Mouse (Mus musculus): ENCODE measurements around the gene Foxj1. TPM values are rescaled to one million over a fixed set of nuclear protein-coding genes. Genes with fewer than 3 reads are reported as not detected.

The Foxj1 gene
- polyA plus RNA-seq, 1 experiment from 2014 or later: 0.17 TPM

DNA sequence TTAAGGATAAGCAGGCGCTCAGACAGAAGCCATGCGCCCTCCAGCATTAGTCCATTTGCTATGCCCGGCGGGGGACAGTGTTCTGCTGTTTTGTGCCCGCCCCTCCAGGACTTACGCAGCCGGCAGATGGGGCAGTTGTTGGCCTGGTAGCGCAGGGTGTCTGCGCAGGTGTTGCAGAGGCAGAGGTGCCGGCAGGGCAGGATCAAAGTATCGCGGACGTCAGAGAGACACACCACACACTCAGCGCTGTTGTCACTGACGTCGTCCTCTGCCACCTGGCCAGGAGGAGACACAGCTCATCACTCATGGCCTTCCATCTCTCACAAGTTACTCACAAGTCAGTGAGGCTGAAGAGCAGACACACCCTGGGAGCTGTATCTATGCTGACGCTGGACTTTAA lies 19.3 kb upstream of the Foxj1 start:
- Histone ChIP-seq H3K27ac (ENCODE audit: low read length) (no peak overlapping the region), H3K9ac (replicated peaks; ENCODE audit: low read depth, low read length) (no peak overlapping the region), H3K36me3 (ENCODE audit: control insufficient read depth, insufficient read depth, low read length) (peaks cover 15% of the 10 kb centered on the region), H3K4me2 (replicated peaks; ENCODE audit: low read depth, low read length) (no peak overlapping the region), H3K4me1 (ENCODE audit: control insufficient read depth, insufficient read depth, low read length) (no peaks in the 10 kb centered on the region), H3K27me3 (ENCODE audit: control insufficient read depth, insufficient read depth, low read length) (no peaks in the 10 kb centered on the region), H3K4me3 (ENCODE audit: low read depth, low read length) (no peak overlapping the region), H3K9me3 (ENCODE audit: control insufficient read depth, low read depth, low read length) (no peaks in the 10 kb centered on the region)
- WGBS: 55% methylated on average over 17 of the region's 17 CpGs
- no peak for ATAC-seq (ENCODE audit: insufficient number of reproducible peaks, insufficient read depth, low FRiP score, low read depth)

DNA sequence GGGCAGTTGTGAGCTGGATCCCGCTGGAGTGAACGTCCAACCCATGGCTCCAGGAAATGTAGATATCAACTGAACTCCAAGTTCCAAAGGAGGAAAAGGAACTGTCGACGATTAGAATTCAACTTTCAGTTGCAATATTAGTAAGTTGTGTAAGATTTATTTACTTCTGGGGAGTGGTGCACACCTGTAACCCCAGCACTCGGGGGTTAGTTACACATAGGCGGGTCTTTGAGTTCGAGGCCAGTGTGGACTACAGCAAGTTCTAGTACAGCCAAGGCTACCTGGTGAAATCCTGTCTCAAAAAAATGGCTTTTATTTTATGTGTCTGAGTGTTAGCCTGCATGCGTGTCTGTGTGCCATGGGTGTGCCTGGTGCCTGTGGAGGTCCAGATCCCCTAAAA lies 18.3 kb upstream of the Foxj1 start:
- Histone ChIP-seq H3K4me2 (replicated peaks; ENCODE audit: low read depth, low read length) (no peak overlapping the region), H3K4me1 (ENCODE audit: control insufficient read depth, insufficient read depth, low read length) (no peaks in the 10 kb centered on the region), H3K9me3 (ENCODE audit: control insufficient read depth, low read depth, low read length) (no peaks in the 10 kb centered on the region), H3K9ac (replicated peaks; ENCODE audit: low read depth, low read length) (no peak overlapping the region), H3K36me3 (ENCODE audit: control insufficient read depth, insufficient read depth, low read length) (peaks cover 15% of the 10 kb centered on the region), H3K4me3 (ENCODE audit: low read depth, low read length) (no peak overlapping the region), H3K27me3 (ENCODE audit: control insufficient read depth, insufficient read depth, low read length) (no peaks in the 10 kb centered on the region), H3K27ac (ENCODE audit: low read length) (no peak overlapping the region)
- WGBS: 75% methylated on average over 8 of the region's 8 CpGs
- no peak for ATAC-seq (ENCODE audit: insufficient number of reproducible peaks, insufficient read depth, low FRiP score, low read depth)

DNA sequence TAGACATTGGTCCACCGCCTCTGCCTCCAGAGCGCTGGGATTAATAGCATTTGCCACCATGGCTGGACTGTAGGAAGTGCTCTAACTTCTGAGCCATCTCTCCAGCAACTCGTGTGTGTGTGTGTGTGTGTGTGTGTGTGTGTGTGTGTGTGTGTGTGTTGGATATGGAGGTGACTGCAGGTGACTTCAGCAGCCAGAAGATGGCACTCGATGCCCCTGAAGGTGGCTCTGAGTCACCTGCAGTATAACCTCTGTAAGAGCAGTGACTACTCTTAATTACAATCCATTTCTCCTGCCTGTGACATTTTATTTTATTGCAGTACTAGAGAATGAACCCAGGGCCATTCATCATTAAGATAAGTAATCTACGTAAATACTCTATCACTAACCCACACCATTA lies 16.1 kb upstream of the Foxj1 start:
- 90% methylated on average over 5 of the region's 5 CpGs for WGBS
- Histone ChIP-seq H3K9ac (replicated peaks; ENCODE audit: low read depth, low read length) (no peak overlapping the region), H3K9me3 (ENCODE audit: control insufficient read depth, low read depth, low read length) (no peaks in the 10 kb centered on the region), H3K4me1 (ENCODE audit: control insufficient read depth, insufficient read depth, low read length) (no peaks in the 10 kb centered on the region), H3K36me3 (ENCODE audit: control insufficient read depth, insufficient read depth, low read length) (peaks cover 22% of the 10 kb centered on the region), H3K27ac (ENCODE audit: low read length) (no peak overlapping the region), H3K4me3 (ENCODE audit: low read depth, low read length) (no peak overlapping the region), H3K27me3 (ENCODE audit: control insufficient read depth, insufficient read depth, low read length) (no peaks in the 10 kb centered on the region), H3K4me2 (replicated peaks; ENCODE audit: low read depth, low read length) (no peak overlapping the region)
- no peak for ATAC-seq (ENCODE audit: insufficient number of reproducible peaks, insufficient read depth, low FRiP score, low read depth)

GRCm38 (mm10) chr11:116347955-116348354 lies 12.8 kb upstream of the Foxj1 start:
- peaks cover 15% of the 10 kb centered on the region; the same call in 1 of the 2 replicates for H3K36me3 ChIP-seq (ENCODE audit: control insufficient read depth, insufficient read depth, low read length)
- WGBS: 68% methylated on average over 5 of the region's 5 CpGs
- no peaks in the 10 kb centered on the region for H3K27me3 ChIP-seq (ENCODE audit: control insufficient read depth, insufficient read depth, low read length)
- H3K27ac ChIP-seq (ENCODE audit: low read length): no peak overlapping the region
- no peak for ATAC-seq (ENCODE audit: insufficient number of reproducible peaks, insufficient read depth, low FRiP score, low read depth)
- H3K4me2 ChIP-seq (replicated peaks; ENCODE audit: low read depth, low read length): no peak overlapping the region
- H3K4me1 ChIP-seq (ENCODE audit: control insufficient read depth, insufficient read depth, low read length): no peaks in the 10 kb centered on the region
- no peak overlapping the region for H3K9ac ChIP-seq (replicated peaks; ENCODE audit: low read depth, low read length)
- no peak overlapping the region for H3K4me3 ChIP-seq (ENCODE audit: low read depth, low read length)
- no peaks in the 10 kb centered on the region for H3K9me3 ChIP-seq (ENCODE audit: control insufficient read depth, low read depth, low read length)

DNA sequence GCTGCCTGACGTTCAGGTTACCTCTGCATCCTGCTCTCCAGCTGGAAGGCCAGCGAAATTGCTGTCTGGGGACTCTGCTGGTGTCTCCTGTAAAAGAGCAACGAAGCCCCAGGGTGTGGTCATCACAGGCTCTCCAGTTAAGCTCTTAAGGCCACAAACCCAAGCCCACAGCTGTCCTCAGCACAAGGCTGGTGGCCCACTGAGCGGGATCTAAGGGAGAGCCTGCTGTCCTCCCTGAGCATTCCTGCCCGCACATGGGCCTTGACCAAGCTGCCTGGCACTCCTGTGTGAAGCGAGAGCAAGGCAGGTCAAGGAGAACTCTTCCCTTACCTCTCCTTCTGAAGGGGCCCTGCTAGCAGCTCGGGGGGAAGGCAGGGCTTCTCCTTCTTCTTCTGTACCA lies 11.8 kb upstream of the Foxj1 start:
- Histone ChIP-seq H3K4me1 (ENCODE audit: control insufficient read depth, insufficient read depth, low read length) (no peaks in the 10 kb centered on the region), H3K36me3 (ENCODE audit: control insufficient read depth, insufficient read depth, low read length) (peaks cover 15% of the 10 kb centered on the region; the same call in 1 of the 2 replicates), H3K27ac (ENCODE audit: low read length) (no peak overlapping the region), H3K9me3 (ENCODE audit: control insufficient read depth, low read depth, low read length) (no peaks in the 10 kb centered on the region), H3K27me3 (ENCODE audit: control insufficient read depth, insufficient read depth, low read length) (no peaks in the 10 kb centered on the region), H3K4me2 (replicated peaks; ENCODE audit: low read depth, low read length) (no peak overlapping the region), H3K4me3 (ENCODE audit: low read depth, low read length) (no peak overlapping the region), H3K9ac (replicated peaks; ENCODE audit: low read depth, low read length) (no peak overlapping the region)
- 77% methylated on average over 7 of the region's 7 CpGs for WGBS
- no peak for ATAC-seq (ENCODE audit: insufficient number of reproducible peaks, insufficient read depth, low FRiP score, low read depth)

GRCm38 (mm10) chr11:116342069-116342791 lies 7.0 kb upstream of the Foxj1 start:
- Histone ChIP-seq H3K4me2 (replicated peaks; ENCODE audit: low read depth, low read length) (no peak overlapping the region), H3K4me1 (ENCODE audit: control insufficient read depth, insufficient read depth, low read length) (no peaks in the 10 kb centered on the region), H3K9ac (replicated peaks; ENCODE audit: low read depth, low read length) (no peak overlapping the region), H3K27ac (ENCODE audit: low read length) (no peak overlapping the region), H3K36me3 (ENCODE audit: control insufficient read depth, insufficient read depth, low read length) (peaks cover 8% of the 10 kb centered on the region; the same call in 1 of the 2 replicates), H3K9me3 (ENCODE audit: control insufficient read depth, low read depth, low read length) (no peaks in the 10 kb centered on the region), H3K27me3 (ENCODE audit: control insufficient read depth, insufficient read depth, low read length) (no peaks in the 10 kb centered on the region), H3K4me3 (ENCODE audit: low read depth, low read length) (no peak overlapping the region)
- WGBS: 63% methylated on average over 25 of the region's 25 CpGs
- no peak for ATAC-seq (ENCODE audit: insufficient number of reproducible peaks, insufficient read depth, low FRiP score, low read depth)

DNA sequence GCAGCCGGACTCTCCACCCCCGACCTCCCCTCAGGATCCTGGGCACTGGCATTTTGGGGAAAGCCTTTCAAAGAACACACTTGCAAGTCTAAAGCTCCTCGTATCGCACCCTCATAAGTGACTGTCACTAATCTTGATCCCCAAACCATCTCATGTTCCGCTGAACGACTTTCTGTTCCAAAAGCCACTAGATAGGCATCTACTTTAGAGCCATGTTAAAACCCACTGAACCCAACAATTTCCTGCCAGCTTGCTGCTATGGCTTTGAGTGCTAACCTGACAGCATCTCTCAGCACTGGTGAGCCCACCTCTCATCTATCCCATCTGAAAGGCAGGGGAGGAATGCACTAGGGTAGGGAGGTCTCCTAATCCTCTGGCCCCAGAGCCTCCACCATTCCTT lies 2.3 kb upstream of the Foxj1 start:
- WGBS: 83% methylated on average over 6 of the region's 6 CpGs
- Histone ChIP-seq H3K9ac (replicated peaks; ENCODE audit: low read depth, low read length) (no peak overlapping the region), H3K4me1 (ENCODE audit: control insufficient read depth, insufficient read depth, low read length) (peaks cover 21% of the 10 kb centered on the region), H3K36me3 (ENCODE audit: control insufficient read depth, insufficient read depth, low read length) (no peaks in the 10 kb centered on the region; the same call in 1 of the 2 replicates), H3K4me3 (ENCODE audit: low read depth, low read length) (no peak overlapping the region), H3K9me3 (ENCODE audit: control insufficient read depth, low read depth, low read length) (no peaks in the 10 kb centered on the region), H3K27me3 (ENCODE audit: control insufficient read depth, insufficient read depth, low read length) (peaks cover 18% of the 10 kb centered on the region), H3K4me2 (replicated peaks; ENCODE audit: low read depth, low read length) (no peak overlapping the region), H3K27ac (ENCODE audit: low read length) (no peak overlapping the region)
- ATAC-seq (ENCODE audit: insufficient number of reproducible peaks, insufficient read depth, low FRiP score, low read depth): no peak

DNA sequence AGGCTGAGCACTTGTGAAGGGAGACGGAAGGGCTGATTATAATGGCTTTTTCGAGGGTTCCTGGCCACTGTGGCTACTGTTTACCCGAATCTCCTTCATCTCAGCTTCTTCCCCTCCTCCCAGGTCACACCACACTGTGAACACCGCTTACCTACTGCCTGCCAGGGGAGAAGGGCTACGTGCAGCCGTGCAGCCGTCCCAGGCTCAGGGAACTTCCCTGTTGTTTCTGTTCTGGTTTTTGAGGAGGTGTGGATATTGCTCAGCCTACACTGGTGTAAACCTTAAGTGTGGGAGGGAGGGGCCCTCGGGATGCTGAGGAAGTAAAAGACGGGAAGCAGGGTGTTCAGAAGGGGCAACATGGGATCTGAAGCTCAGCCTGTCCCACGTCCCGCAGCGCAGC lies 1.8 kb upstream of the Foxj1 start:
- no peaks in the 10 kb centered on the region for H3K9me3 ChIP-seq (ENCODE audit: control insufficient read depth, low read depth, low read length)
- H3K4me1 ChIP-seq (ENCODE audit: control insufficient read depth, insufficient read depth, low read length): peaks cover 26% of the 10 kb centered on the region
- no peaks in the 10 kb centered on the region for H3K36me3 ChIP-seq (ENCODE audit: control insufficient read depth, insufficient read depth, low read length)
- no peak overlapping the region for H3K4me2 ChIP-seq (replicated peaks; ENCODE audit: low read depth, low read length)
- ATAC-seq (ENCODE audit: insufficient number of reproducible peaks, insufficient read depth, low FRiP score, low read depth): no peak
- 32% methylated on average over 12 of the region's 12 CpGs for WGBS
- peaks cover 18% of the 10 kb centered on the region for H3K27me3 ChIP-seq (ENCODE audit: control insufficient read depth, insufficient read depth, low read length)
- H3K27ac ChIP-seq (ENCODE audit: low read length): no peak overlapping the region
- no peak overlapping the region for H3K9ac ChIP-seq (replicated peaks; ENCODE audit: low read depth, low read length)
- H3K4me3 ChIP-seq (ENCODE audit: low read depth, low read length): no peak overlapping the region

DNA sequence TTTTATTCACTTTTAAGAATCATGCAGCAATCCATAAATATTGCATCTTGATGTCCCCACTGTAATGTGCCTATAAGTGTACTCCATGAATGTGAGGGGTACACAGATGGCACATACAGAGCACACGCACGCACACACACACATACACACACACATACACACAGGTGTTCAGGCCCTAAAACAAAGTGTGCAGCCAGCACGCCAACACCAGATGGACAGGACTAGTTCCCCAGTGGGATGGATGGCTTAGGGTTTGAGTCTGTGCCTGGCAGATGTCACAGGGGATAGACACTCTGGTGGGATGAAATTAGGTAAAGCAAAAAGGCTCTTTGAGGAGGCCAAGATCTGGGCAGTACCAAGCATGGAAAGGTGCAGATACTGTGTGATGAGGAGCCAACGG lies 1.2 kb upstream of the Foxj1 start:
- Histone ChIP-seq H3K4me2 (replicated peaks; ENCODE audit: low read depth, low read length) (no peak overlapping the region), H3K4me3 (ENCODE audit: low read depth, low read length) (no peak overlapping the region), H3K9me3 (ENCODE audit: control insufficient read depth, low read depth, low read length) (no peaks in the 10 kb centered on the region), H3K36me3 (ENCODE audit: control insufficient read depth, insufficient read depth, low read length) (no peaks in the 10 kb centered on the region), H3K4me1 (ENCODE audit: control insufficient read depth, insufficient read depth, low read length) (peaks cover 28% of the 10 kb centered on the region), H3K27me3 (ENCODE audit: control insufficient read depth, insufficient read depth, low read length) (peaks cover 18% of the 10 kb centered on the region), H3K9ac (replicated peaks; ENCODE audit: low read depth, low read length) (no peak overlapping the region), H3K27ac (ENCODE audit: low read length) (no peak overlapping the region)
- WGBS: 88% methylated on average over 4 of the region's 4 CpGs
- ATAC-seq (ENCODE audit: insufficient number of reproducible peaks, insufficient read depth, low FRiP score, low read depth): no peak
